In genomic region chr4:131982881-131983538, GRCm38 (mm10) we compare ENCODE assay signal across 17 mouse cellular contexts.
DNase-seq lines count a peak whose midpoint lies in the region; ATAC-seq and TF ChIP-seq lines count a peak whose summit lies in the region.
"Had no signal": no experiment of that assay in that cellular context is flagged by ENCODE, and none has a peak within 500 bp of the region (broad histone marks: within the 10 kb centered on the region; RNA-seq: fewer than 3 reads in every experiment).

No protein-coding gene starts in this region.

- H3K27me3 ChIP-seq in kidney, postnatal 0 days (ENCODE audit: insufficient read depth, low read length), result no peaks in the 10 kb centered on the region
- no peaks in the 10 kb centered on the region for H3K27me3 ChIP-seq in kidney, embryonic 14.5 days (ENCODE audit: control insufficient read depth, insufficient read depth, low read length)
- peaks cover 19% of the 10 kb centered on the region for H3K27me3 ChIP-seq in forebrain, embryonic 12.5 days
- H3K27me3 ChIP-seq in hindbrain, postnatal 0 days (ENCODE audit: insufficient read depth, low read length), result no peaks in the 10 kb centered on the region
- H3K27me3 ChIP-seq in neural tube, embryonic 14.5 days (ENCODE audit: control insufficient read depth, insufficient read depth, low read length), result no peaks in the 10 kb centered on the region
- H3K27me3 ChIP-seq: liver, embryonic 12.5 days had no signal

- no peaks in the 10 kb centered on the region for H3K4me1 ChIP-seq in kidney, postnatal 0 days (replicated peaks; ENCODE audit: insufficient read depth, low read length)
- no peaks in the 10 kb centered on the region for H3K4me1 ChIP-seq in kidney, embryonic 14.5 days (ENCODE audit: control insufficient read depth, insufficient read depth, low read length)
- H3K4me1 ChIP-seq in forebrain, embryonic 12.5 days, result peaks cover 18% of the 10 kb centered on the region
- H3K4me1 ChIP-seq in hindbrain, postnatal 0 days (ENCODE audit: insufficient read depth, low read length), result 0 out of 2 replicates have a peak, but pooled peaks cover 4% of the 10 kb centered on the region
- H3K4me1 ChIP-seq in neural tube, embryonic 14.5 days (ENCODE audit: control insufficient read depth, insufficient read depth, low read length), result 0 out of 2 replicates have a peak, but pooled peaks cover 3% of the 10 kb centered on the region
- H3K4me1 ChIP-seq: liver, embryonic 12.5 days had no signal

- H3K36me3 ChIP-seq in kidney, postnatal 0 days (ENCODE audit: insufficient read depth, low read length), result peaks cover 18% of the 10 kb centered on the region; the same call in 1 of the 2 replicates
- peaks cover 29% of the 10 kb centered on the region for H3K36me3 ChIP-seq in kidney, embryonic 14.5 days (ENCODE audit: control insufficient read depth, insufficient read depth, low read length)
- peaks cover 27% of the 10 kb centered on the region for H3K36me3 ChIP-seq in forebrain, embryonic 12.5 days (replicated peaks)
- H3K36me3 ChIP-seq in hindbrain, postnatal 0 days (ENCODE audit: insufficient read depth, low read length), result peaks cover 14% of the 10 kb centered on the region
- H3K36me3 ChIP-seq in neural tube, embryonic 14.5 days (ENCODE audit: control insufficient read depth, insufficient read depth, low read length), result 0 out of 2 replicates have a peak, but pooled peaks cover 11% of the 10 kb centered on the region

- peak; percentile 9 for DNase-seq in kidney, postnatal 0 days (ENCODE audit: low spot score)
- DNase-seq in hindbrain, postnatal 0 days (ENCODE audit: low spot score), result peak; percentile 10
- DNase-seq in right cerebral cortex, postnatal 4 days, result no peak
- no peak for DNase-seq in kidney, adult 18-20 months
- DNase-seq in cerebellum, adult 11 months, result no peak
- DNase-seq: adrenal gland, postnatal 36 days; cerebellum, adult 18-20 months; gastrocnemius, postnatal 14 days; kidney, postnatal 10 days; right cerebral cortex, postnatal 25 days; thymus, adult 2 months had no signal

- peak overlapping the region; percentile 16; the same call in 1 of the 2 replicates for H3K27ac ChIP-seq in kidney, postnatal 0 days
- no peak overlapping the region for H3K27ac ChIP-seq in kidney, embryonic 14.5 days (ENCODE audit: low read depth, low read length)
- peak overlapping the region; percentile 80 for H3K27ac ChIP-seq in forebrain, embryonic 12.5 days
- no peak overlapping the region for H3K27ac ChIP-seq in hindbrain, postnatal 0 days
- peak overlapping the region; percentile 49; the same call in 1 of the 2 replicates for H3K27ac ChIP-seq in neural tube, embryonic 14.5 days (ENCODE audit: low read depth, low read length)
- H3K27ac ChIP-seq: liver, embryonic 12.5 days had no signal

- 43% methylated on average over 4 of the region's 4 CpGs for whole genome bisulfite sequencing in kidney, postnatal 0 days
- WGBS in kidney, embryonic 14.5 days, result 53% methylated on average over 4 of the region's 4 CpGs
- WGBS in forebrain, embryonic 12.5 days, result 3% methylated on average over 4 of the region's 4 CpGs
- WGBS in hindbrain, postnatal 0 days, result 9% methylated on average over 4 of the region's 4 CpGs
- 16% methylated on average over 4 of the region's 4 CpGs for WGBS in neural tube, embryonic 14.5 days

- no peak for ATAC-seq in kidney, postnatal 0 days (replicated peaks; ENCODE audit: low FRiP score, low read depth)
- no peak for ATAC-seq in kidney, embryonic 14.5 days (ENCODE audit: low FRiP score, low TSS enrichment)
- peak; percentile 68 for ATAC-seq in forebrain, embryonic 12.5 days (ENCODE audit: low FRiP score)
- no peak for ATAC-seq in hindbrain, postnatal 0 days
- ATAC-seq in neural tube, embryonic 14.5 days (ENCODE audit: low read depth), result no peak
- ATAC-seq: liver, embryonic 12.5 days; lung, postnatal 0 days had no signal

- TF ChIP-seq CTCF in kidney, postnatal 0 days (IDR thresholded peaks at IDR 0.05; ENCODE audit: low read depth), result no peak
- TF ChIP-seq CTCF in hindbrain, postnatal 0 days (IDR thresholded peaks at IDR 0.05; ENCODE audit: low read depth), result no peak

- no peaks in the 10 kb centered on the region for H3K9me3 ChIP-seq in kidney, postnatal 0 days (replicated peaks; ENCODE audit: low read length)
- no peaks in the 10 kb centered on the region for H3K9me3 ChIP-seq in kidney, embryonic 14.5 days (ENCODE audit: control insufficient read depth, low read length)
- H3K9me3 ChIP-seq in forebrain, embryonic 12.5 days, result no peaks in the 10 kb centered on the region
- H3K9me3 ChIP-seq in hindbrain, postnatal 0 days (ENCODE audit: low read length), result no peaks in the 10 kb centered on the region
- H3K9me3 ChIP-seq in neural tube, embryonic 14.5 days (ENCODE audit: control insufficient read depth, low read length), result no peaks in the 10 kb centered on the region
- H3K9me3 ChIP-seq: G1E; liver, embryonic 12.5 days had no signal

- no peak overlapping the region for H3K4me2 ChIP-seq in kidney, postnatal 0 days (ENCODE audit: low read length)
- no peak overlapping the region for H3K4me2 ChIP-seq in kidney, embryonic 14.5 days (replicated peaks; ENCODE audit: low read depth, low read length)
- peak overlapping the region; percentile 21; the same call in 1 of the 2 replicates for H3K4me2 ChIP-seq in forebrain, embryonic 12.5 days
- H3K4me2 ChIP-seq in hindbrain, postnatal 0 days (ENCODE audit: low read depth, low read length), result no peak overlapping the region
- no peak overlapping the region for H3K4me2 ChIP-seq in neural tube, embryonic 14.5 days (ENCODE audit: low read depth, low read length)
- H3K4me2 ChIP-seq: liver, embryonic 12.5 days had no signal

- no peak overlapping the region for H3K9ac ChIP-seq in kidney, postnatal 0 days (ENCODE audit: low read depth, low read length)
- H3K9ac ChIP-seq in kidney, embryonic 14.5 days (ENCODE audit: low read depth, low read length), result no peak overlapping the region
- H3K9ac ChIP-seq in forebrain, embryonic 12.5 days, result no peak overlapping the region
- no peak overlapping the region for H3K9ac ChIP-seq in hindbrain, postnatal 0 days (replicated peaks; ENCODE audit: low read length)
- no peak overlapping the region for H3K9ac ChIP-seq in neural tube, embryonic 14.5 days (replicated peaks; ENCODE audit: low read depth, low read length)
- H3K9ac ChIP-seq: liver, embryonic 12.5 days had no signal

- H3K4me3 ChIP-seq in kidney, postnatal 0 days (replicated peaks; ENCODE audit: low read depth, low read length), result no peak overlapping the region
- no peak overlapping the region for H3K4me3 ChIP-seq in kidney, embryonic 14.5 days (ENCODE audit: low read length)
- H3K4me3 ChIP-seq in forebrain, embryonic 12.5 days (replicated peaks), result no peak overlapping the region
- no peak overlapping the region for H3K4me3 ChIP-seq in hindbrain, postnatal 0 days (ENCODE audit: low read length)
- H3K4me3 ChIP-seq in neural tube, embryonic 14.5 days (ENCODE audit: low read depth, low read length), result no peak overlapping the region
- H3K4me3 ChIP-seq: liver, embryonic 12.5 days had no signal

Comparison
In these comparisons a context has a peak if more than half of its experiments do, and no peak if none do; other contexts are left out.
1. DNase-seq: peak in kidney, postnatal 0 days (single experiment) and hindbrain, postnatal 0 days (single experiment); none in right cerebral cortex, postnatal 4 days (single experiment), kidney, adult 18-20 months (single experiment) and cerebellum, adult 11 months (single experiment).
2. H3K27ac ChIP-seq: peak in kidney, postnatal 0 days (single experiment), forebrain, embryonic 12.5 days (single experiment) and neural tube, embryonic 14.5 days (single experiment); none in kidney, embryonic 14.5 days (single experiment) and hindbrain, postnatal 0 days (single experiment).